Mouse (Mus musculus) lung, adult 2 months (tissue): ENCODE measurements around the gene Hs6st2. TPM values are rescaled to one million over a fixed set of nuclear protein-coding genes. Genes with fewer than 3 reads are reported as not detected.

Experiments used
- DNase-seq: peaks from one replicate; pipeline ENCODE4 v3.0.0; 2022
- H3K4me1 ChIP-seq: fragments of 200-500 bp; 2 replicates; pipeline ENCODE4 v1.6.1; 2011; ENCODE audit warnings: low read length; ENCODE audit not compliant: control insufficient read depth, insufficient read depth
- H3K4me3 ChIP-seq: fragments of 200-500 bp; replicated peaks from 2 replicates; pipeline ENCODE3; 2011; ENCODE audit warnings: low read depth, mild to moderate bottlenecking, control low read depth, low read length; ENCODE audit errors: extremely low read depth
- CTCF ChIP-seq: fragments of 200-500 bp; IDR thresholded peaks from 2 replicates; pipeline ENCODE4 v1.5.1; 2011; ENCODE audit warnings: mild to moderate bottlenecking, low read length, control low read depth; ENCODE audit not compliant: insufficient read depth
- POLR2A ChIP-seq: fragments of 200-500 bp; IDR thresholded peaks from 2 replicates; pipeline ENCODE4 v1.6.1; 2011; ENCODE audit warnings: low read depth, mild to moderate bottlenecking, control low read depth, low read length, borderline replicate concordance; ENCODE audit errors: extremely low read depth
- WGBS: fragments of 180-500 bp; shearing (Covaris S2); methylation state at CpG from one replicate; pipeline ENCODE4 v1.1.7; 2018; 5-methylcytosine and 5-hydroxymethylcytosine counted together
- polyA plus RNA-seq: library from polyadenylated mRNA; depleted of rRNA; stranded (reverse); fragments of >200 nt; gene quantifications from 2 replicates; pipeline ENCODE4 v1.2.3, GENCODE M21; 2012; rRNA removed

Hs6st2 gene
- 2.0 and 2.3 TPM in 2 replicates for polyA plus RNA-seq

GRCm38 (mm10) chrX:51681756-51682155 is at the start of gene Hs6st2:
Gene Hs6st2, minus strand, starts transcription at chrX:51681856.
- Histone ChIP-seq H3K4me3 (no peak within 1 kb of the TSS), H3K4me1 (no peaks in the 10 kb centered on the region)
- whole genome bisulfite sequencing: 34% methylated on average over 5 of the region's 5 CpGs
- no peak for TF ChIP-seq POLR2A
- TF ChIP-seq CTCF: no peak
- no peak for DNase-seq

- Histone ChIP-seq H3K4me1 (no peaks in the 10 kb centered on the region), H3K4me3 (no peak overlapping the region)
- 49% methylated on average over 8 of the region's 8 CpGs for WGBS
- DNase-seq: no peak
- TF ChIP-seq POLR2A (no peak), CTCF (no peak)
These were observed 32.6 kb upstream of the Hs6st2 start for GRCm38 (mm10) chrX:51714086-51714745.

GRCm38 (mm10) chrX:51712996-51713395 is 31.3 kb upstream of the Hs6st2 start:
- Histone ChIP-seq H3K4me1 (no peaks in the 10 kb centered on the region), H3K4me3 (no peak overlapping the region)
- TF ChIP-seq CTCF (no peak), POLR2A (no peak)
- DNase-seq: no peak
- WGBS: 63% methylated on average over 1 of the region's 1 CpGs

- DNase-seq: no peak
- TF ChIP-seq POLR2A (no peak), CTCF (no peak)
- 59% methylated on average over 4 of the region's 4 CpGs for WGBS
- no peaks in the 10 kb centered on the region for H3K4me1 ChIP-seq
- no peak overlapping the region for H3K4me3 ChIP-seq
These were observed 21.2 kb upstream of the Hs6st2 start for GRCm38 (mm10) chrX:51702823-51703222.

- no peaks in the 10 kb centered on the region for H3K4me1 ChIP-seq
- H3K4me3 ChIP-seq: no peak overlapping the region
- DNase-seq: no peak
- TF ChIP-seq CTCF (no peak), POLR2A (no peak)
- WGBS: 58% methylated on average over 4 of the region's 4 CpGs
These were observed 17.4 kb upstream of the Hs6st2 start for GRCm38 (mm10) chrX:51699079-51699478.

GRCm38 (mm10) chrX:51686048-51686949 is 4.6 kb upstream of the Hs6st2 start:
- 69% methylated on average over 6 of the region's 6 CpGs for WGBS
- no peak for DNase-seq
- Histone ChIP-seq H3K4me1 (no peaks in the 10 kb centered on the region), H3K4me3 (no peak overlapping the region)
- TF ChIP-seq CTCF (no peak), POLR2A (no peak)

GRCm38 (mm10) chrX:51684336-51685056 is 2.8 kb upstream of the Hs6st2 start:
- DNase-seq: no peak
- WGBS: 72% methylated on average over 3 of the region's 3 CpGs
- Histone ChIP-seq H3K4me3 (no peak overlapping the region), H3K4me1 (no peaks in the 10 kb centered on the region)
- TF ChIP-seq POLR2A (no peak), CTCF (no peak)

GRCm38 (mm10) chrX:51681170-51681667 is 437 bp downstream of the Hs6st2 start:
- no peak overlapping the region for H3K4me3 ChIP-seq
- TF ChIP-seq CTCF: no peak
- TF ChIP-seq POLR2A: no peak
- DNase-seq: no peak
- H3K4me1 ChIP-seq: no peaks in the 10 kb centered on the region
- 30% methylated on average over 43 of the region's 43 CpGs for WGBS
